Mouse (Mus musculus) hindbrain, embryonic 16.5 days (tissue): Measurements from ENCODE around the gene Rpl19. TPM values are rescaled to one million over a fixed set of nuclear protein-coding genes. Genes with fewer than 3 reads are reported as not detected.

Experiments used
- ATAC-seq: fragments of 200-750 bp; cut with Nextera tagmentation; 2 replicates; pipeline ENCODE4 v1.8.0; 2017; ENCODE audit warnings: moderate TSS enrichment, moderate library complexity
- H3K27ac ChIP-seq: fragments of 300-500 bp; sonication (generic); 2 replicates; pipeline ENCODE4 v1.5.1; 2014; ENCODE audit warnings: low read depth, mild to moderate bottlenecking, control low read depth, low read length, moderate library complexity
- H3K27me3 ChIP-seq: fragments of 300-500 bp; sonication (generic); replicated peaks from 2 replicates; pipeline ENCODE4 v1.6.1; 2014; ENCODE audit warnings: low read length; ENCODE audit not compliant: control insufficient read depth, insufficient read depth
- H3K36me3 ChIP-seq: fragments of 300-500 bp; sonication (generic); 2 replicates; pipeline ENCODE4 v1.6.1; 2014; ENCODE audit warnings: mild to moderate bottlenecking, low read length, moderate library complexity, mixed read lengths; ENCODE audit not compliant: control insufficient read depth, insufficient read depth
- H3K4me1 ChIP-seq: fragments of 300-500 bp; sonication (generic); 2 replicates; pipeline ENCODE4 v1.6.1; 2014; ENCODE audit warnings: low read depth, low read length; ENCODE audit not compliant: control insufficient read depth, insufficient read depth
- H3K4me2 ChIP-seq: fragments of 300-500 bp; sonication (generic); 2 replicates; pipeline ENCODE4 v1.6.1; 2014; ENCODE audit warnings: mild to moderate bottlenecking, low read length, control low read depth, moderate library complexity
- H3K4me3 ChIP-seq: fragments of 300-500 bp; sonication (generic); 2 replicates; pipeline ENCODE4 v1.5.1; 2014; ENCODE audit warnings: mild to moderate bottlenecking, low read length, control low read depth, moderate library complexity
- H3K9ac ChIP-seq: fragments of 300-500 bp; sonication (generic); 2 replicates; pipeline ENCODE4 v1.6.1; 2014; ENCODE audit warnings: low read depth, mild to moderate bottlenecking, control low read depth, low read length, moderate library complexity
- H3K9me3 ChIP-seq: fragments of 300-500 bp; sonication (generic); 2 replicates; pipeline ENCODE4 v1.6.1; 2014; ENCODE audit warnings: mild to moderate bottlenecking, low read length, moderate library complexity; ENCODE audit not compliant: control insufficient read depth
- WGBS: fragments of 180-500 bp; shearing (Covaris S2); extraction: QIAGEN DNeasy Blood & Tissue Kit; methylation state at CpG from one replicate; pipeline ENCODE4 v1.1.7; 2014; 5-methylcytosine and 5-hydroxymethylcytosine counted together
- polyA plus RNA-seq: library from polyadenylated mRNA; unstranded; fragments of >200 nt; fragmentation: Nextera tagmentation; extraction: Ambion mirVana; gene quantifications from 2 replicates; pipeline ENCODE4 v1.2.1, GENCODE M21; 2015

Rpl19 gene
- polyA plus RNA-seq, 1 experiment from 2014 or later, result 578 TPM

DNA sequence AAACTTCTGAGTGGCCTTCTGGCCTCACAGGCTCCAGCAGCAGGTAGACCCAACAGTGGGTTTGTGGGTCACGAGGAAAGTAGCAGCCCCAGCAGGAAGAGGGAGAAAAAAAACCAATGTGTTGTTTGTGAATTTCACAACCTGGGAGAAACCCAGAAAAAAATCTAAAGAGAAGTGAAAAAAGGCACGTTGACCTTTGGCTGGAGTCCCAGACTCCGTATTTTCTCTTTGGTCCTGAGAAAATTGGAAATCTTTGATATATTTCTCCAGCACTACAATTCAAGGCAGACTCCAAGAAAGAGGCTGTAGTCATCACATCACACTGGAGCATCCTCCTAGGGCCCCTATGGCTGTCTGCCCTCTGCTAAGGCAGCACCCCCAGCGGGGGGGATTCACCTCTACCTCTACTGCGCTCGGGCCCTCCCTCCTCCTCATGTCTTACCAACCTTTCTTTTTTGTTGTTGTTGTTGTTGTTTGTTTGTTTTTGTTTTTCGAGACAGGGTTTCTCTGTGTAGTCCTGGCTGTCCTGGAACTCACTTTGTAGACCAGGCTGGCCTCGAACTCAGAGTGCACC lies 29.0 kb upstream of the Rpl19 start:
- Histone ChIP-seq H3K9ac (no peak overlapping the region), H3K36me3 (no peaks in the 10 kb centered on the region), H3K27me3 (no peaks in the 10 kb centered on the region), H3K9me3 (no peaks in the 10 kb centered on the region), H3K27ac (no peak overlapping the region), H3K4me3 (no peak overlapping the region), H3K4me1 (peaks cover 6% of the 10 kb centered on the region), H3K4me2 (no peak overlapping the region)
- WGBS, result 75% methylated on average over 8 of the region's 8 CpGs
- ATAC-seq, result no peak

DNA sequence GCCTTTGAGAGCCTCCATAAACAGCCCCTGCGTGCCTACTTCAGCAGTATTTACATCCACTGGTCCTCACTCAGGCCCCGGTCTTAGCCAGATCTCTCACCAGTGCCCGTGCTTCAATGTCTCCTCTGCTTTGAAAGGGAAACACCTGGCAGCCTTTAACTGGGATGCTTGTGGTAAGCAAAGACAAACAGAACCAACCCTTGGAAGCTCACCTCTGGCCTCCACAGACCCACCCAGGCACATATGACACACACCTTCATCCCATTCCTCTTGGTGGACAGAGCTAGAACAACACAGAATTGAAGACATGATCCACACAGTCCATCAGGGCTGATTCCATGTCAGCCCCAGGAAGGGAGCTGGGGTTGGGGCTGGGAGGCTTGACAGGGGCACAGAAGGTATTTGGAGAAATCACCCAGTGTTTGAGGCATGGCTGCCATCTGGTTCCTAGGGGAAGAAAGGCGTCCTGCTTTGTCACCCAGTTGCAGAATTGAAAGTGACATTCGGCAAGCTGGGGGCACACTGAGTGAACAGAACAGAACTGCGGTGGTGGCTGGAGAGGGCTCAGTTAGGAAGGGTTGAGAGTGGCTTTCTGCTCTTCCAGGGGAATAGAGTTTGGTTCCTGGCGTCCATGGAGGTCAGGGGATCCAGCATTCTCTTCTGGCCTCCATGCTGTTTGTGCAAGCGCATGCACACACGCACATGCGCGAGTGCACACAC lies 28.3 kb upstream of the Rpl19 start:
- no peak overlapping the region for H3K27ac ChIP-seq
- no peaks in the 10 kb centered on the region for H3K27me3 ChIP-seq
- H3K4me2 ChIP-seq, result no peak overlapping the region
- H3K9me3 ChIP-seq, result no peaks in the 10 kb centered on the region
- H3K9ac ChIP-seq, result no peak overlapping the region
- H3K4me3 ChIP-seq, result no peak overlapping the region
- no peak for ATAC-seq
- WGBS, result 78% methylated on average over 11 of the region's 11 CpGs
- peaks cover 3% of the 10 kb centered on the region; the same call in 1 of the 2 replicates for H3K36me3 ChIP-seq
- peaks cover 9% of the 10 kb centered on the region for H3K4me1 ChIP-seq

DNA sequence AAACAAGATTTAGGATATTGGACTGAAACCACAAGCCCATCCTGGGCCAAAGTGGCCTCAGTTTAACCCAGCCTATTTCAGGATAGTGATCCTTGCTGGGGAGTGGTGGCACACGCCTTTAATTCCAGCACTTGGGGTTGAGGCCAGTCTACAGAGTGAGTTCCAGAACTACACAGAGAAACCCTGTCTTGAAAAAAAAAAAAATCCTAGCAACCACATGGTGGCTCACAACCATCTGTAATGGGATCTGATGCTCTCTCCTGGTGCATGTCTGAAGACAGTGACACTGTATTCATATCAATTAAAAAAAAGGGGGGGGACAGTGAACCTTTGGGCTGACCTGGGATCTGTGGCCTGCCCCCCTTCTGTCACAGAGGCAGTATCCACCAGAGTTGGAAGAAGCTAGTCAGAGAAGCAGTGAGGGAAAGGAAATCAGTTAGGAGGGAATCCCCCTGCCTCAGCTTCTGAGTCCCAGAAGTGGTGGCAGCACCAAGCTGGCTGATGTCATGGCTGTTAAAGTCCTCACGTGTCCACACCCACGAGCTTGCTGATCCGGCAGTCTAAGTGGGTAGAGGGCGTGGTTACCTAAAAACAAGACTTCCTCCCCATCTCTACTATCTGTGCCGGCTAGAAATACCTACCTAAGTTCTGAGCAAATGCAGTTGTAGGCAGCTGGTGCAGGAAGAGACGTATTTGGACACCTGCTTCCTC lies 27.5 kb upstream of the Rpl19 start:
- WGBS, result 67% methylated on average over 7 of the region's 7 CpGs
- Histone ChIP-seq H3K4me2 (no peak overlapping the region), H3K36me3 (peaks cover 3% of the 10 kb centered on the region; the same call in 1 of the 2 replicates), H3K27me3 (no peaks in the 10 kb centered on the region), H3K9me3 (no peaks in the 10 kb centered on the region), H3K9ac (no peak overlapping the region), H3K27ac (no peak overlapping the region), H3K4me3 (no peak overlapping the region), H3K4me1 (peaks cover 9% of the 10 kb centered on the region)
- ATAC-seq, result no peak

DNA sequence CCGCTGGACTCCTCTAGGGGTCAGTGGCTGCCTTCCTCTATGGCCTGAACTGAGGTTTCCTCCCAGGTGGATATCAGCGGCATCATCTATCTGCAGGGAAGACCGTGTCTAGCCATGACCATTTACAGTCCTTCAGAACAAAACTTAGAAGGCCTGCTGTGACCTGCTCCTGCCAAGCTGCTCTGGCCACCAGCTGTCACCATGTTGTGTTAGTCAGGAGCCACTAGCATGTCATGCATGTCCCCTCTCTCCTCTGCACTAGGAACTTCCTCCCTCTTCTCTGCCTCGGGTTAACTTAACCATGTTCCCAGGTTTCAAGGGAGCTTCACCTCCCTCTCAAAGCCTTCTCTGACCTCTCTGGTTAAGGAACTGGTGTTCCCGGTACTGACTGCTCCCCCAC lies 26.8 kb upstream of the Rpl19 start:
- Histone ChIP-seq H3K27ac (no peak overlapping the region), H3K4me3 (no peak overlapping the region), H3K9ac (no peak overlapping the region), H3K4me1 (peaks cover 9% of the 10 kb centered on the region), H3K36me3 (peaks cover 8% of the 10 kb centered on the region; the same call in 1 of the 2 replicates), H3K4me2 (no peak overlapping the region), H3K27me3 (no peaks in the 10 kb centered on the region), H3K9me3 (no peaks in the 10 kb centered on the region)
- WGBS, result 59% methylated on average over 5 of the region's 5 CpGs
- ATAC-seq, result no peak

DNA sequence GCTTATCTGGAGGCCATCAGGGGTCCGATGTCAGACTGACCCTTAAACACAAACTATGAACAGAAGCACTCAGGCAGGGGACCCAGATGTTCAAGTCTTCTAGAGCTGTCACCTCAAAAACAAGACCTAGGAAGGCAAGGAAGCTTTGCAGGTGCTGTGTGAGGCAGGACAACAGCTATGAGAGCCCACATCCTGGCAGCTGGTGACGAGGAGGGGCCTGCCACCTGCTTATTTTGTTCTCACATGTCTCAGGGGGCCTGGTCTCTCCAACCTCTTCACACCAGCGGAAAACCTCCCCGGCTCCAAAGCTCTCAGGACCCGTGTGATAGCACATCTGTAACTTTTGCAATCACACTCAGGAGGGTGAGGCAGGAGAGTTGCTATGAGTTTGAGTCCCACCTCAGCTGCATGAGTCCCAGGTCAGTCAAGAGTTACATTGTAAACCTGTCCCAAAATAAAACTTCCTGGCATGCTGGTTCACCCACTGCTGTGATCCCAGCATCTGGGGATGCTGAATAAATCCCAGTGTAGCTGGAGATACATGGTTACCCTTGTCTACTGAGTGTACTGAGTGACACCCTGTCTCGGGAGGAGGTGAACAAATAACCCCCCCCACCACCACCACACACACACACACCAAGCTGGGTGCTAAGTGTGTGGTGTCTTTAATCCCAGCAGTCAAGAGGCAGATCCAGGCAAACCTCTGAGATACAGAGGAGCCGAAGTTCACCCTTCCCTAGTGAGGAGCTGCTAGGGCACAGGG lies 26.0 kb upstream of the Rpl19 start:
- H3K9me3 ChIP-seq, result no peaks in the 10 kb centered on the region
- H3K27me3 ChIP-seq, result no peaks in the 10 kb centered on the region
- H3K27ac ChIP-seq, result no peak overlapping the region
- no peak; the same call in 1 of the 2 replicates for ATAC-seq
- H3K4me2 ChIP-seq, result no peak overlapping the region
- no peak overlapping the region for H3K9ac ChIP-seq
- WGBS, result 41% methylated on average over 7 of the region's 7 CpGs
- peaks cover 6% of the 10 kb centered on the region for H3K4me1 ChIP-seq
- peaks cover 16% of the 10 kb centered on the region for H3K36me3 ChIP-seq
- no peak overlapping the region for H3K4me3 ChIP-seq

DNA sequence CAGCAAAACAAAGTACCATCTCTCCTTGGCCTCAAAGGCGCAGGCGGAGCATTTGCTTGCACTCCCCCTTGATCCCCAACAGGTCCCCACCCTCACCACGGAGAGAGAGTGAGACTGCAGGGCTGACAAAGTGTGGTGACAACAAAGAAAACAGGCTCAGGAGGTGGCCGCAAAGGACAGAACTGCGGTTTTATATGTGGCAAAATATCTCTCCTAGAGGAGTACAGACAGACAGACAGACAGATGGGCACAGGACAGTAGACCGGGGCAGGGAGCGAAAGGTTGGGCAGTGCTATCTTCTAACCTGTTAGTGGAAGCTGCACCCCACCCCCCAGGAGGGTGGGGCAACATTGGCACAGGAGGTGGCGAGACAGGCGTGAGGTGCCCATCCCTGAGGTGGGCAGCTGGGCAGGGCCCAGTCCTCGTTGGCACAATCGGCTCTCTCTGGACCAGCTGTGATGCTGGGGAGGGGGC lies 25.1 kb upstream of the Rpl19 start:
- H3K27ac ChIP-seq, result no peak overlapping the region
- no peaks in the 10 kb centered on the region for H3K27me3 ChIP-seq
- no peak for ATAC-seq
- peaks cover 17% of the 10 kb centered on the region for H3K36me3 ChIP-seq
- H3K9me3 ChIP-seq, result no peaks in the 10 kb centered on the region
- WGBS, result 41% methylated on average over 11 of the region's 11 CpGs
- no peak overlapping the region for H3K4me3 ChIP-seq
- H3K4me2 ChIP-seq, result no peak overlapping the region
- no peak overlapping the region for H3K9ac ChIP-seq
- H3K4me1 ChIP-seq, result peaks cover 3% of the 10 kb centered on the region

DNA sequence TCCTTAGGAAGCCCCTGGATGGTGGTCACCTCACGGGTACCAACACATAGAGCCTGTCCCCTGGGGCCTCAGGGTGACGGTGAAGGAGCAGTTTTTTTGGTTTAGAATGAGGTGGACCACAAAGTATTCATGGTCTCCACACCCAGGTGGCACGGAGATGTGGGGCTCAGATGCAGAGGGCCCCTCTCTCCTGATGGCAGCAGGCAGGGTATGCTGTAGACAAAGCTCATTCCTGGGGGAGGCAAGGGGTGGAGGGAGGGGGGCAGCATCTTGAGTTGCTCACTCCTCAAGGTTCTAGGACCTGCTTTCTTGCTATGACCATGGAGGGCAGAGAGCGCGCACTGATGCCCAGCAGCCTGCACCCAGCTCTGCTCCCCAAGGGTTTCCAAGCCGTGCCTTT lies 24.5 kb upstream of the Rpl19 start:
- peaks cover 17% of the 10 kb centered on the region for H3K36me3 ChIP-seq
- H3K4me2 ChIP-seq, result no peak overlapping the region
- H3K27ac ChIP-seq, result no peak overlapping the region
- H3K9ac ChIP-seq, result no peak overlapping the region
- no peak for ATAC-seq
- 60% methylated on average over 6 of the region's 6 CpGs for WGBS
- no peaks in the 10 kb centered on the region for H3K9me3 ChIP-seq
- peaks cover 3% of the 10 kb centered on the region for H3K4me1 ChIP-seq
- no peaks in the 10 kb centered on the region for H3K27me3 ChIP-seq
- H3K4me3 ChIP-seq, result no peak overlapping the region

DNA sequence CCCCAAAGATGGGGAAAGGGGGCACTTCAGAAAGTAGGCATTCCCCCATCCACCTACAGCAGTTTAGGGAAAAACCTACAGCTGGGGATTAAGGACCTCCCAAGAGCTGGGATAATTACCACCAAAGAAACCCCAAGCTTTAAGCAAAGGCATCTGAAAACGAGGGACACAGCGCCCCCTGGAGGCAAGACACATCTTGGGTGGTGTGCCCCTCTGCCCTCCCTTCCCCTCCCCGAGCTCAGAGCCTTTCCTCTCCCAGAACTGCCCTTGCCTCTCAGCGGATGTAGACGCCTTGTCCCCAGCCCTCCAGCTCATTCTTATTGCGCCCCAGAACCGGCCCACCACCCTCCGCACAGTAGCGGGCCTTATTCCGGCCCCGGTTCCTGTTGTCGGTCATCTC lies 23.9 kb upstream of the Rpl19 start:
- peaks cover 3% of the 10 kb centered on the region for H3K4me1 ChIP-seq
- H3K4me2 ChIP-seq, result no peak overlapping the region; the same call in 1 of the 2 replicates
- no peak overlapping the region for H3K9ac ChIP-seq
- peaks cover 18% of the 10 kb centered on the region for H3K36me3 ChIP-seq
- no peak overlapping the region for H3K4me3 ChIP-seq
- ATAC-seq, result no peak
- H3K9me3 ChIP-seq, result no peaks in the 10 kb centered on the region
- H3K27me3 ChIP-seq, result no peaks in the 10 kb centered on the region
- WGBS, result 4% methylated on average over 12 of the region's 12 CpGs
- H3K27ac ChIP-seq, result no peak overlapping the region; the same call in 1 of the 2 replicates
